Mouse (Mus musculus) induced T-regulatory cell, adult 2 months (primary cell): Measurements from ENCODE around the gene Tmem135.

Experiments used
- DNase-seq: peaks from one replicate; pipeline ENCODE4 v3.0.0-alpha.2; 2012; ENCODE audit warnings: low read depth

Tmem135 gene

GRCm38 (mm10) chr7:89382892-89383291, 21.1 kb downstream of the Tmem135 start:
- no peak for DNase-seq

- DNase-seq = no peak
These were observed 22.9 kb downstream of the Tmem135 start for GRCm38 (mm10) chr7:89380935-89381705.

- no peak for DNase-seq
These were observed 32.3 kb downstream of the Tmem135 start for GRCm38 (mm10) chr7:89371623-89372295.

GRCm38 (mm10) chr7:89370917-89371316, 33.1 kb downstream of the Tmem135 start:
- DNase-seq = peak; percentile 27

- no peak for DNase-seq
These were observed 33.9 kb downstream of the Tmem135 start for GRCm38 (mm10) chr7:89370086-89370485.

- DNase-seq = no peak
These were observed 36.4 kb downstream of the Tmem135 start for GRCm38 (mm10) chr7:89367643-89368042.

GRCm38 (mm10) chr7:89365135-89365880, 38.7 kb downstream of the Tmem135 start:
- DNase-seq = no peak

- DNase-seq = no peak
These were observed 40.0 kb downstream of the Tmem135 start for GRCm38 (mm10) chr7:89363975-89364374.

GRCm38 (mm10) chr7:89356307-89356706, 47.7 kb downstream of the Tmem135 start:
- DNase-seq = no peak

- DNase-seq = no peak
These were observed 48.3 kb downstream of the Tmem135 start for GRCm38 (mm10) chr7:89355519-89356255.

- no peak for DNase-seq
These were observed 62.0 kb downstream of the Tmem135 start for GRCm38 (mm10) chr7:89342021-89342420.

- no peak for DNase-seq
These were observed 64.2 kb downstream of the Tmem135 start for GRCm38 (mm10) chr7:89339808-89340207.

GRCm38 (mm10) chr7:89339142-89339435, 64.9 kb downstream of the Tmem135 start:
- no peak for DNase-seq

GRCm38 (mm10) chr7:89338350-89339141, 65.5 kb downstream of the Tmem135 start:
- DNase-seq = peak; percentile 93

GRCm38 (mm10) chr7:89337711-89338349, 66.2 kb downstream of the Tmem135 start:
- no peak for DNase-seq

GRCm38 (mm10) chr7:89336434-89336833, 67.6 kb downstream of the Tmem135 start:
- DNase-seq = no peak

GRCm38 (mm10) chr7:89335316-89335715, 68.7 kb downstream of the Tmem135 start:
- DNase-seq = no peak

GRCm38 (mm10) chr7:89329896-89330295, 74.1 kb downstream of the Tmem135 start:
- DNase-seq = no peak

- no peak for DNase-seq
These were observed 76.3 kb downstream of the Tmem135 start for GRCm38 (mm10) chr7:89327731-89328130.

GRCm38 (mm10) chr7:89326761-89327160, 77.3 kb downstream of the Tmem135 start:
- DNase-seq = no peak

GRCm38 (mm10) chr7:89326202-89326601, 77.8 kb downstream of the Tmem135 start:
- no peak for DNase-seq
